Mouse (Mus musculus) MEL (cell line): ENCODE results near the gene Wdr78. TPM values are rescaled to one million over a fixed set of nuclear protein-coding genes. Genes with fewer than 3 reads are reported as not detected.

Experiments
- DNase-seq: peaks from one replicate; pipeline ENCODE4 v3.0.0; 2011; ENCODE audit warnings: low read depth, low spot score
- H3K27ac ChIP-seq: 2 replicates; pipeline ENCODE4 v1.5.1; 2012; ENCODE audit warnings: low read depth, mild to moderate bottlenecking, control low read depth, low read length, moderate library complexity; ENCODE audit not compliant: control insufficient read depth
- H3K27me3 ChIP-seq, 2 experiments: fragments of 150-350 bp in 1 of 2; sonication (generic) in 1 of 2; 2 replicates each; pipeline ENCODE4 v1.6.1; 2012; ENCODE audit warnings: low read length in 2 of 2, mild to moderate bottlenecking in 2 of 2, improper control_type of control experiment in 1 of 2, moderate library complexity in 1 of 2; ENCODE audit not compliant: insufficient read depth in 2 of 2, control insufficient read depth in 1 of 2
- H3K36me3 ChIP-seq, 2 experiments: 2 replicates each; pipeline ENCODE4 v1.6.1; 2012 to 2014; ENCODE audit warnings: low read length in 2 of 2, improper control_type of control experiment in 1 of 2, inconsistent platforms in 1 of 2, mild to moderate bottlenecking in 1 of 2; ENCODE audit not compliant: insufficient read depth in 2 of 2, control insufficient read depth in 1 of 2
- H3K4me1 ChIP-seq, 2 experiments: fragments of 150-350 bp in 1 of 2; sonication (generic) in 1 of 2; 2 replicates each; pipeline ENCODE4 v1.6.1; 2012; ENCODE audit warnings: low read length in 2 of 2, improper control_type of control experiment in 1 of 2, mild to moderate bottlenecking in 1 of 2; ENCODE audit not compliant: insufficient read depth in 2 of 2, control insufficient read depth in 1 of 2
- H3K4me3 ChIP-seq, 2 experiments: fragments of 150-350 bp in 1 of 2; sonication (generic) in 1 of 2; 2 replicates each; pipeline ENCODE4 v1.5.1; 2012; ENCODE audit warnings: low read depth in 2 of 2, low read length in 2 of 2, mild to moderate bottlenecking in 2 of 2, moderate library complexity in 2 of 2, control low read depth in 1 of 2, improper control_type of control experiment in 1 of 2; ENCODE audit not compliant: control insufficient read depth in 1 of 2, insufficient read depth in 1 of 2
- H3K79me2 ChIP-seq: 2 replicates; pipeline ENCODE4 v1.6.1; 2012; ENCODE audit warnings: mild to moderate bottlenecking, low read length, moderate library complexity; ENCODE audit not compliant: control insufficient read depth, poor library complexity, insufficient read depth
- H3K9ac ChIP-seq: 2 replicates; pipeline ENCODE4 v1.6.1; 2012; ENCODE audit warnings: low read depth, mild to moderate bottlenecking, control low read depth, low read length, moderate library complexity; ENCODE audit not compliant: control insufficient read depth, poor library complexity, severe bottlenecking
- H3K9me3 ChIP-seq: fragments of 150-350 bp; sonication (generic); replicated peaks from 2 replicates; pipeline ENCODE4 v1.6.1; 2012; ENCODE audit warnings: mild to moderate bottlenecking, low read length, improper control_type of control experiment, moderate library complexity; ENCODE audit not compliant: insufficient read depth
- CHD1 ChIP-seq: IDR thresholded peaks from 2 replicates; pipeline ENCODE4 v1.6.1; 2012; ENCODE audit warnings: low read depth, mild to moderate bottlenecking, inconsistent platforms, low read length, improper control_type of control experiment
- CTCF ChIP-seq, 3 experiments: IDR thresholded peaks in 2 of 3; conservative IDR thresholded peaks in 1 of 3; 2 replicates each; pipeline ENCODE4 v1.5.1; 2011 to 2012; ENCODE audit warnings: low read length in 3 of 3, low read depth in 2 of 3, mild to moderate bottlenecking in 2 of 3, improper control_type of control experiment in 1 of 3, inconsistent platforms in 1 of 3, mixed read lengths in 1 of 3, moderate library complexity in 1 of 3; ENCODE audit not compliant: control insufficient read depth in 1 of 3, insufficient read depth in 1 of 3, poor library complexity in 1 of 3, severe bottlenecking in 1 of 3
- ETS1 ChIP-seq: IDR thresholded peaks from 2 replicates; pipeline ENCODE4 v1.6.1; 2012; ENCODE audit warnings: low read depth, mild to moderate bottlenecking, inconsistent platforms, low read length, improper control_type of control experiment, moderate library complexity
- GABPA ChIP-seq: IDR thresholded peaks from 2 replicates; pipeline ENCODE4 v1.6.1; 2012; ENCODE audit warnings: low read depth, mild to moderate bottlenecking, inconsistent platforms, low read length, improper control_type of control experiment, moderate library complexity
- MAFK ChIP-seq: IDR thresholded peaks from 2 replicates; pipeline ENCODE4 v1.6.1; 2011; ENCODE audit warnings: low read depth, mild to moderate bottlenecking, low read length, improper control_type of control experiment, borderline replicate concordance
- MAZ ChIP-seq: IDR thresholded peaks from 2 replicates; pipeline ENCODE4 v1.6.1; 2012; ENCODE audit warnings: low read depth, mild to moderate bottlenecking, inconsistent platforms, low read length, improper control_type of control experiment
- MEF2A ChIP-seq: IDR thresholded peaks from 2 replicates; pipeline ENCODE4 v1.6.1; 2014; ENCODE audit warnings: low read depth, mild to moderate bottlenecking, inconsistent platforms, low read length, improper control_type of control experiment; ENCODE audit not compliant: poor library complexity, insufficient replicate concordance, severe bottlenecking; ENCODE audit errors: extremely low read depth
- MYB ChIP-seq: IDR thresholded peaks from 2 replicates; pipeline ENCODE4 v1.6.1; 2011; ENCODE audit warnings: mild to moderate bottlenecking, low read depth, low read length, improper control_type of control experiment
- POLR2AphosphoS5 ChIP-seq: IDR thresholded peaks from 2 replicates; pipeline ENCODE4 v1.6.1; 2012; ENCODE audit warnings: low read depth, borderline replicate concordance, mild to moderate bottlenecking, inconsistent platforms, low read length, moderate library complexity, mixed read lengths
- RAD21 ChIP-seq: IDR thresholded peaks from 2 replicates; pipeline ENCODE4 v1.6.1; 2011; ENCODE audit warnings: mild to moderate bottlenecking, low read depth, low read length, improper control_type of control experiment
- RCOR1 ChIP-seq: IDR thresholded peaks from 2 replicates; pipeline ENCODE4 v1.6.1; 2012; ENCODE audit warnings: low read depth, mild to moderate bottlenecking, inconsistent platforms, low read length, improper control_type of control experiment
- TAL1 ChIP-seq: IDR thresholded peaks from 2 replicates; pipeline ENCODE4 v1.6.1; 2012; ENCODE audit warnings: mild to moderate bottlenecking, inconsistent platforms, low read length, moderate library complexity, mixed read lengths
- TCF12 ChIP-seq: IDR thresholded peaks from 2 replicates; pipeline ENCODE4 v1.6.1; 2014; ENCODE audit warnings: low read depth, mild to moderate bottlenecking, inconsistent platforms, low read length, improper control_type of control experiment, moderate library complexity
- UBTF ChIP-seq: IDR thresholded peaks from 2 replicates; pipeline ENCODE4 v1.6.1; 2012; ENCODE audit warnings: low read depth, mild to moderate bottlenecking, inconsistent platforms, low read length, improper control_type of control experiment, moderate library complexity, borderline replicate concordance; ENCODE audit not compliant: insufficient read depth
- USF1 ChIP-seq: IDR thresholded peaks from 2 replicates; pipeline ENCODE4 v1.6.1; 2014; ENCODE audit warnings: low read depth, mild to moderate bottlenecking, inconsistent platforms, low read length, improper control_type of control experiment, moderate library complexity
- USF2 ChIP-seq, 2 experiments: IDR thresholded peaks; 2 replicates each; pipeline ENCODE4 v1.6.1; 2011 to 2012; ENCODE audit warnings: improper control_type of control experiment in 2 of 2, low read length in 2 of 2, borderline replicate concordance in 1 of 2, inconsistent platforms in 1 of 2, low read depth in 1 of 2, mild to moderate bottlenecking in 1 of 2; ENCODE audit not compliant: insufficient read depth in 1 of 2
- ZC3H11A ChIP-seq: IDR thresholded peaks from 2 replicates; pipeline ENCODE4 v1.6.1; 2012; ENCODE audit warnings: low read depth, mild to moderate bottlenecking, inconsistent platforms, low read length, improper control_type of control experiment
- polyA plus RNA-seq, 2 experiments: library from polyadenylated mRNA; stranded (reverse) in 1 of 2; unstranded in 1 of 2; fragments of >175 nt in 1 of 2; fragments of >200 nt in 1 of 2; gene quantifications; 2 replicates each; pipeline versions ENCODE4 v1.2.1 to v1.2.4; 2012; ENCODE audit warnings: low replicate concordance in 2 of 2, low read depth in 1 of 2; ENCODE audit not compliant: insufficient read length in 2 of 2, insufficient read depth in 1 of 2, missing spikeins in 1 of 2
- total RNA-seq: library from RNA; depleted of rRNA; stranded (reverse); fragments of 300-350 nt; gene quantifications from 2 replicates; pipeline ENCODE4 v1.2.3, GENCODE M21; 2012

Gene Wdr78
- total and polyA plus RNA-seq, 3 experiments: 0.77 to 1.2 TPM; not detected in 1

- no peak overlapping the region for H3K27ac ChIP-seq
- H3K4me1 ChIP-seq: no peaks in the 10 kb centered on the region
- H3K27me3 ChIP-seq: no peaks in the 10 kb centered on the region; a peak in 1 of 4 replicates
- peak; percentile 48 for DNase-seq
- H3K79me2 ChIP-seq: no peaks in the 10 kb centered on the region
- TF ChIP-seq POLR2AphosphoS5: no peak
- TF ChIP-seq GABPA: no peak
- no peak for TF ChIP-seq USF1
- no peak for TF ChIP-seq MEF2A
- TF ChIP-seq UBTF: no peak
- TF ChIP-seq MYB: no peak
- no peak for TF ChIP-seq CTCF (IDR thresholded peaks at IDR 0.05 in 2 of 3, conservative IDR thresholded peaks at IDR 0.05 in 1 of 3; ENCODE audit: control insufficient read depth in 1 of 3, insufficient read depth in 1 of 3, low read depth in 2 of 3, low read length in 3 of 3, poor library complexity in 1 of 3, severe bottlenecking in 1 of 3)
- no peak for TF ChIP-seq MAZ
- TF ChIP-seq RCOR1: no peak
- no peak overlapping the region for H3K4me3 ChIP-seq
- no peak overlapping the region for H3K9ac ChIP-seq
- H3K36me3 ChIP-seq: no peaks in the 10 kb centered on the region
- H3K9me3 ChIP-seq: no peaks in the 10 kb centered on the region
These were observed 107.4 kb downstream of the Wdr78 start for GRCm38 (mm10) chr4:103006943-103007418.

- H3K4me3 ChIP-seq: no peak overlapping the region
- H3K27me3 ChIP-seq: no peaks in the 10 kb centered on the region; a peak in 1 of 4 replicates
- no peak for DNase-seq
- TF ChIP-seq TCF12: no peak
- TF ChIP-seq USF2 (IDR thresholded peaks at IDR 0.05; ENCODE audit: borderline replicate concordance in 1 of 2, insufficient read depth in 1 of 2, low read depth in 1 of 2, low read length in 2 of 2): no peak
- no peak for TF ChIP-seq CTCF (IDR thresholded peaks at IDR 0.05 in 2 of 3, conservative IDR thresholded peaks at IDR 0.05 in 1 of 3; ENCODE audit: control insufficient read depth in 1 of 3, insufficient read depth in 1 of 3, low read depth in 2 of 3, low read length in 3 of 3, poor library complexity in 1 of 3, severe bottlenecking in 1 of 3)
- TF ChIP-seq MAFK: no peak
- TF ChIP-seq TAL1: no peak
- TF ChIP-seq ZC3H11A: no peak
- no peak for TF ChIP-seq ETS1
- no peak for TF ChIP-seq RAD21
- TF ChIP-seq CHD1: no peak
- H3K27ac ChIP-seq: no peak overlapping the region
- H3K9ac ChIP-seq: no peak overlapping the region
- H3K36me3 ChIP-seq: no peaks in the 10 kb centered on the region
- H3K79me2 ChIP-seq: no peaks in the 10 kb centered on the region
- no peaks in the 10 kb centered on the region for H3K4me1 ChIP-seq
- no peaks in the 10 kb centered on the region for H3K9me3 ChIP-seq
These were observed 108.1 kb downstream of the Wdr78 start for GRCm38 (mm10) chr4:103006266-103006665.
